Mouse (Mus musculus): ENCODE measurements around the gene Pglyrp1. TPM values are rescaled to one million over a fixed set of nuclear protein-coding genes. Genes with fewer than 3 reads are reported as not detected.

Pglyrp1 gene
- polyA plus RNA-seq, 1 experiment from 2014 or later = 1.6 TPM

- ATAC-seq (replicated peaks; ENCODE audit: insufficient number of reproducible peaks, low FRiP score, low TSS enrichment) = no peak
Measured at GRCm38 (mm10) chr7:18841174-18841567, 30.0 kb upstream of the Pglyrp1 start.

DNA sequence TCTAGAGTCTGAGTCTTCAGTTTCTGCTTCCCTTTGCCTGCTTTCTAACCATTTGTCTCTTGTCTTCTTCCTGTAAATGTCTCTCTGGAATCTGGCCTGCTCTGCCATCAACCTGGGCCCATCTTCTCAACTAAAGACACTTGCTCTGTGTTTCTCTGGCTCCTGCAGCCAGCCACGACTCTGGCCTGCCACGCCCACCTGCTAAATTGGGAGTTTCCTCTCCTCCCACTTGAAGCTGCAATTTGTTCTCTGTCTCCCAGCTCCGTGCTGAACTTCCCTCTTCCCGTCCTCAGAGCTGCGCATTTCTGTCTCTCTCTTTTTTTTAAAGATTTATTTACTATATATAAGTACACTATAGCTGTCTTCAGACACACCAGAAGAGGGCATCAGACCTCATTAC lies 26.3 kb upstream of the Pglyrp1 start:
- 30% methylated on average over 5 of the region's 5 CpGs for WGBS (ENCODE audit: insufficient replicate concordance)
- H3K36me3 ChIP-seq (ENCODE audit: control insufficient read depth, insufficient read depth, low read length) = no peaks in the 10 kb centered on the region
- H3K9me3 ChIP-seq (replicated peaks; ENCODE audit: control insufficient read depth, low read length) = no peaks in the 10 kb centered on the region
- H3K4me2 ChIP-seq = no peak overlapping the region
- no peaks in the 10 kb centered on the region for H3K27me3 ChIP-seq (ENCODE audit: control insufficient read depth, insufficient read depth, low read length)
- H3K4me1 ChIP-seq (ENCODE audit: control insufficient read depth, insufficient read depth, low read length) = no peaks in the 10 kb centered on the region
- ATAC-seq (replicated peaks; ENCODE audit: insufficient number of reproducible peaks, low FRiP score, low TSS enrichment) = no peak
- H3K27ac ChIP-seq (ENCODE audit: low read depth, low read length) = no peak overlapping the region
- H3K9ac ChIP-seq (ENCODE audit: low read depth, low read length) = no peak overlapping the region
- no peak overlapping the region for H3K4me3 ChIP-seq (ENCODE audit: low read depth, low read length)

More at GRCm38 (mm10) chr7:18841174-18841567, 30.0 kb upstream of the Pglyrp1 start:
- H3K4me3 ChIP-seq (ENCODE audit: low read depth, low read length) = 0 out of 2 replicates have a peak overlapping the region, but pooled peaks have one; percentile 12
- H3K4me1 ChIP-seq (ENCODE audit: control insufficient read depth, insufficient read depth, low read length) = no peaks in the 10 kb centered on the region
- H3K36me3 ChIP-seq (ENCODE audit: control insufficient read depth, insufficient read depth, low read length) = no peaks in the 10 kb centered on the region
- H3K27ac ChIP-seq (ENCODE audit: low read depth, low read length) = no peak overlapping the region
- H3K27me3 ChIP-seq (ENCODE audit: control insufficient read depth, insufficient read depth, low read length) = no peaks in the 10 kb centered on the region
- WGBS (ENCODE audit: insufficient replicate concordance) = 57% methylated on average over 1 of the region's 1 CpGs
- H3K9ac ChIP-seq (ENCODE audit: low read depth, low read length) = 0 out of 2 replicates have a peak overlapping the region, but pooled peaks have one; percentile 43
- H3K4me2 ChIP-seq = peak overlapping the region; percentile 75
- H3K9me3 ChIP-seq (replicated peaks; ENCODE audit: control insufficient read depth, low read length) = no peaks in the 10 kb centered on the region

- Histone ChIP-seq H3K36me3 (ENCODE audit: control insufficient read depth, insufficient read depth, low read length) (no peaks in the 10 kb centered on the region), H3K4me1 (ENCODE audit: control insufficient read depth, insufficient read depth, low read length) (no peaks in the 10 kb centered on the region), H3K9ac (ENCODE audit: low read depth, low read length) (no peak overlapping the region), H3K27ac (ENCODE audit: low read depth, low read length) (no peak overlapping the region), H3K4me2 (no peak overlapping the region), H3K4me3 (ENCODE audit: low read depth, low read length) (no peak overlapping the region), H3K27me3 (ENCODE audit: control insufficient read depth, insufficient read depth, low read length) (no peaks in the 10 kb centered on the region), H3K9me3 (replicated peaks; ENCODE audit: control insufficient read depth, low read length) (no peaks in the 10 kb centered on the region)
- no peak for ATAC-seq (replicated peaks; ENCODE audit: insufficient number of reproducible peaks, low FRiP score, low TSS enrichment)
- 69% methylated on average over 1 of the region's 1 CpGs for WGBS (ENCODE audit: insufficient replicate concordance)
Measured at GRCm38 (mm10) chr7:18848395-18848794, 22.7 kb upstream of the Pglyrp1 start.

DNA sequence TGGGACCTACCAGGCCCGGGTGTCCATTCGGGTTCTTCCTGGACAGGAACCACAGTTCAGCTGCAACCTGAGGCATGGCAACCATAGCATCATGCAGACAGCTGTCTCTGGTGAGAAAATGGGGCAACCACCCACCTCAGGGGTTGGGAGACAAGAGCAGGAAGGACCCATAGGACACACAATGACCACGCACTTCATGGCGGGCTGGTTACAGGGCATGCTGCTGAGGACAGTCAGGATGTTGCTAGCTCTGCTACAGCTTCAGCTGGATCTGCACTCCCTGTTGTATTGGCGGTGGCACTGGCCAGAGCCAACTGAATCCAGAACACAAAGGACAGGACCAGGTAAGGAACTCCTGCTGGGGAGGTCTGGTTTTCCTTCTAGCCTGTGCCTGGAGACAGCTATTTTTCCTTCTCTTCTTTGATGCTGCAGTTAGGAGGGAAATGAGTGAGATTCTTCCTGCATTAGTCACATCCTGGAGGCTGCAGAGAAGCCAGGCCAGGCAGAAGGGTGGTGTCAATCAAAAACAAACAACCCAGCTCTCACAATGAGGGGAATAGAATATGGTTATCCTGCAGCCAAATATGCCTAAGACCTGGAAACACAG lies 12.7 kb upstream of the Pglyrp1 start:
- Histone ChIP-seq H3K36me3 (ENCODE audit: control insufficient read depth, insufficient read depth, low read length) (no peaks in the 10 kb centered on the region), H3K9ac (ENCODE audit: low read depth, low read length) (no peak overlapping the region), H3K27ac (ENCODE audit: low read depth, low read length) (peak overlapping the region; percentile 63), H3K4me2 (no peak overlapping the region), H3K9me3 (replicated peaks; ENCODE audit: control insufficient read depth, low read length) (no peaks in the 10 kb centered on the region), H3K4me3 (ENCODE audit: low read depth, low read length) (no peak overlapping the region), H3K27me3 (ENCODE audit: control insufficient read depth, insufficient read depth, low read length) (no peaks in the 10 kb centered on the region), H3K4me1 (ENCODE audit: control insufficient read depth, insufficient read depth, low read length) (peaks cover 4% of the 10 kb centered on the region; the same call in 1 of the 2 replicates)
- ATAC-seq (replicated peaks; ENCODE audit: insufficient number of reproducible peaks, low FRiP score, low TSS enrichment) = peak; percentile 77
- WGBS (ENCODE audit: insufficient replicate concordance) = 58% methylated on average over 5 of the region's 5 CpGs

GRCm38 (mm10) chr7:18862801-18863200 lies 8.3 kb upstream of the Pglyrp1 start:
- ATAC-seq (replicated peaks; ENCODE audit: insufficient number of reproducible peaks, low FRiP score, low TSS enrichment) = no peak
- H3K27me3 ChIP-seq (ENCODE audit: control insufficient read depth, insufficient read depth, low read length) = no peaks in the 10 kb centered on the region
- peaks cover 4% of the 10 kb centered on the region; the same call in 1 of the 2 replicates for H3K4me1 ChIP-seq (ENCODE audit: control insufficient read depth, insufficient read depth, low read length)
- no peak overlapping the region for H3K27ac ChIP-seq (ENCODE audit: low read depth, low read length)
- H3K9ac ChIP-seq (ENCODE audit: low read depth, low read length) = no peak overlapping the region
- no peaks in the 10 kb centered on the region; the same call in 1 of the 2 replicates for H3K9me3 ChIP-seq (replicated peaks; ENCODE audit: control insufficient read depth, low read length)
- WGBS (ENCODE audit: insufficient replicate concordance) = 77% methylated on average over 6 of the region's 6 CpGs
- H3K36me3 ChIP-seq (ENCODE audit: control insufficient read depth, insufficient read depth, low read length) = no peaks in the 10 kb centered on the region
- H3K4me2 ChIP-seq = no peak overlapping the region
- H3K4me3 ChIP-seq (ENCODE audit: low read depth, low read length) = no peak overlapping the region

DNA sequence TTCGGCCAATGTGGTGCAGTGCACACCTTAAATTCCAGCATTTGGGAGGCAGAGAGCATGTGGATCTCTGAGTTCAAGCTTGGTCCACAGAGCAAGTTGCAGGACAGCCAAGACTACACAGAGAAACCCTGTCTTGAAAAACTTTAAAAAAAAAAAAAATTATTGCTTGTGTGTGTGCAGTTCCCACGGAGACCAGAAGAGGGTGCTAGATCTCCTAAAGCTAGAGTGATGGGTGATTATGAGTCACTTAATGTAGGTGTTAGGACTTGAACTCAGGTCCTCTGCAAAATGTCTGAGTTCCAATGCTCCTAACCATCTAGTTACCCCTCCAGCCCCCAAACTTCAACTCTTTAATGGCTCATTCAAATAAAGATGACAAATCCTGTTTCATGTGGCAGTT lies 2.6 kb upstream of the Pglyrp1 start:
- no peak overlapping the region for H3K27ac ChIP-seq (ENCODE audit: low read depth, low read length)
- H3K4me2 ChIP-seq = no peak overlapping the region
- ATAC-seq (replicated peaks; ENCODE audit: insufficient number of reproducible peaks, low FRiP score, low TSS enrichment) = no peak
- H3K27me3 ChIP-seq (ENCODE audit: control insufficient read depth, insufficient read depth, low read length) = no peaks in the 10 kb centered on the region
- H3K4me1 ChIP-seq (ENCODE audit: control insufficient read depth, insufficient read depth, low read length) = peaks cover 3% of the 10 kb centered on the region; the same call in 1 of the 2 replicates
- no peaks in the 10 kb centered on the region for H3K36me3 ChIP-seq (ENCODE audit: control insufficient read depth, insufficient read depth, low read length)
- H3K9me3 ChIP-seq (replicated peaks; ENCODE audit: control insufficient read depth, low read length) = peaks cover 3% of the 10 kb centered on the region; the same call in 1 of the 2 replicates
- WGBS (ENCODE audit: insufficient replicate concordance) = 77% methylated on average over 2 of the region's 2 CpGs
- no peak overlapping the region for H3K4me3 ChIP-seq (ENCODE audit: low read depth, low read length)
- no peak overlapping the region for H3K9ac ChIP-seq (ENCODE audit: low read depth, low read length)

DNA sequence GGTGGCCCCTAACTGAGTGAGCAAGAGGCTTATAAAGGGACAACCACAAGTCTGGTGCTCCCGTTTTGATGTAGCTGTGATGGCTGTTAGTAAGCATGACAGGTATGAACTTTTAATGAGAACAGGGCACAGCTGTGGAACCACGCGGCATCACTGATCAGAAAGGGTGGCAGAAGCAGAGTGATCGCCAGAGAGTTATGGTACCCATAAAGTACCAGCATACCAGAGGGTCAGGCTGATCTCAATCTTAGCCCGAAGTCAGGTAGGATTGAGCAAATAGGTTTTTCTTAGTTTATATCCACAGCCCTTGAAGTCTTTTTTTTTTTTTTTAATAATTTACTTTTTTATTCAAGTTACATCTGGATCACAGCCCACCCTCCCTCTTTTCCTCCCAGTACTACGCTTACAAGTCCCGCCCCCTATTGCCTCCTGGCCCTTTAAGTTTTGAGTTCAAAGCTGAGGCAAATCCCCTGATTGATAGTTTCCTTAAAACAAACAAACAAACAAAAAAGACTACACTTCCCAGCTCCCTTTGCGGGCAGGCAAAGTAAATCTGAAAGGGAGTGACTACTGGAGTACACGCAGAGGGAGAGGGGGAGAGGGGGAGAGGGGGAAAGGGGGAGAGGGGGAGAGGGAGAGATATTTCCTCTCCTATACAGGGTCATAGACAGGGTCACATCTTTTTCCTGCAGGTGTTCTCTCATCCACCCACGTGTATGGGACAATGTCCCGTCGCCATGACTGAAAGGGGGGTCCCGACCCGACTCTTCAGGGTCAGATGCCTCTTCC lies 1.1 kb downstream of the Pglyrp1 start:
- H3K27ac ChIP-seq (ENCODE audit: low read depth, low read length) = no peak overlapping the region
- 0 out of 2 replicates have a peak, but pooled peaks cover 3% of the 10 kb centered on the region for H3K9me3 ChIP-seq (replicated peaks; ENCODE audit: control insufficient read depth, low read length)
- ATAC-seq (replicated peaks; ENCODE audit: insufficient number of reproducible peaks, low FRiP score, low TSS enrichment) = no peak
- H3K27me3 ChIP-seq (ENCODE audit: control insufficient read depth, insufficient read depth, low read length) = no peaks in the 10 kb centered on the region
- WGBS (ENCODE audit: insufficient replicate concordance) = 35% methylated on average over 13 of the region's 14 CpGs
- peak overlapping the region; percentile 38 for H3K4me3 ChIP-seq (ENCODE audit: low read depth, low read length)
- 0 out of 2 replicates have a peak overlapping the region, but pooled peaks have one; percentile 28 for H3K9ac ChIP-seq (ENCODE audit: low read depth, low read length)
- H3K4me1 ChIP-seq (ENCODE audit: control insufficient read depth, insufficient read depth, low read length) = peaks cover 3% of the 10 kb centered on the region; the same call in 1 of the 2 replicates
- H3K36me3 ChIP-seq (ENCODE audit: control insufficient read depth, insufficient read depth, low read length) = no peaks in the 10 kb centered on the region
- peak overlapping the region; percentile 81 for H3K4me2 ChIP-seq

DNA sequence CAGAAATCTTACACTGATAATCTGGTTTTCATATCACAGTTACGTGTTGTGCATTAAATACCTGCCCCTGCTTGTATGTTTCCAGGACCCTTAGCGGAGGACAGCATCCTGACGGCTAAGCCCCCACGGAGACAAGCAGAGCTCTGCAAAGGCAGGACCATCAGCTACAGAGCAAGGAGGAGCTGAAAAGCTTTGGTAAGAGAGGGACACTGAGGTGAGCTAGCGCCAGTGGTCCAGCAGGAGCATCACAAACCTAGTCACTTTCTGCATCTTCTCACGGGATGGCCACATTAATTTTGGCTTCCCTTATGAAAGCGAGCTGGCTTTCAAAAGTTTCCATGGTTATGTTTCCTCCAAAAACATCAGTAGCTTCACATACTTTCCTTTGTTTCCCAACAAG lies 1.7 kb downstream of the Pglyrp1 start:
- H3K4me3 ChIP-seq (ENCODE audit: low read depth, low read length) = peak overlapping the region; percentile 38
- no peak for ATAC-seq (replicated peaks; ENCODE audit: insufficient number of reproducible peaks, low FRiP score, low TSS enrichment)
- no peak overlapping the region for H3K27ac ChIP-seq (ENCODE audit: low read depth, low read length)
- H3K4me1 ChIP-seq (ENCODE audit: control insufficient read depth, insufficient read depth, low read length) = peaks cover 3% of the 10 kb centered on the region; the same call in 1 of the 2 replicates
- no peaks in the 10 kb centered on the region for H3K27me3 ChIP-seq (ENCODE audit: control insufficient read depth, insufficient read depth, low read length)
- 7% methylated on average over 7 of the region's 7 CpGs for WGBS (ENCODE audit: insufficient replicate concordance)
- H3K9ac ChIP-seq (ENCODE audit: low read depth, low read length) = peak overlapping the region; percentile 28; the same call in 1 of the 2 replicates
- 0 out of 2 replicates have a peak, but pooled peaks cover 3% of the 10 kb centered on the region for H3K9me3 ChIP-seq (replicated peaks; ENCODE audit: control insufficient read depth, low read length)
- no peaks in the 10 kb centered on the region for H3K36me3 ChIP-seq (ENCODE audit: control insufficient read depth, insufficient read depth, low read length)
- peak overlapping the region; percentile 81 for H3K4me2 ChIP-seq
